ENCODE assay signal across 7 mouse cellular contexts in the genomic region with DNA sequence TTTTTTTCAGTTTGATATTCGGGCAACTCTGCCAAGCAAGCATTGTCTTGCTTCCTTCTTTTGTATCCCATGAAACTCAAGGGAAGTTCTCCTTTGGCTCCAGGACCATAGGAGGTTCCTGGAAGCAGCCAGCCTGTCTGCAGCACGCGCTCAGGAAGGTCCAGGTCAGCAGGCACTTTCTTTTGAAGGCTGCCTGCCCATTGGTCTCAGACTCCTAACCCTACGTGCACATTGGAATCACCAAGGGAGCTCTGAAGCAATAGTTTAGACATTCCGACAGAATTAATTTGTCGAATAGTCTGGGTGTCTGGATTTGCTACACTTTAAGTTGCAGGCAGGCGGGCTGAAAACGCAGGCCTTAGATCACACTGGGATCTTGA. TPM values are rescaled to one million over a fixed set of nuclear protein-coding genes. Genes with fewer than 3 reads are reported as not detected.
A peak's percentile ranks its signal among the peaks of the same experiment; 100 is the strongest.
DNase-seq lines count a peak whose midpoint lies in the region; ATAC-seq and TF ChIP-seq lines count a peak whose summit lies in the region.

No protein-coding gene starts in this region.

- no peak overlapping the region; the same call in 1 of the 2 replicates for H3K9ac ChIP-seq in MEL (ENCODE audit: control insufficient read depth, low read depth, low read length, poor library complexity, severe bottlenecking)
- peak overlapping the region; percentile 70 for H3K9ac ChIP-seq in limb, embryonic 14.5 days (ENCODE audit: low read depth, low read length, severe bottlenecking)
- peak overlapping the region; percentile 57 for H3K9ac ChIP-seq in neural tube, embryonic 12.5 days

- no peak for DNase-seq in MEL (ENCODE audit: low read depth, low spot score)
- DNase-seq in embryonic facial prominence, embryonic 10.5 days (ENCODE audit: low spot score), result no peak
- DNase-seq in heart, postnatal 4 days, result peak; percentile 29
- peak; percentile 6 for DNase-seq in limb, embryonic 14.5 days (ENCODE audit: low spot score)
- DNase-seq in layer of hippocampus, postnatal 36 days, result no peak
- no peak for DNase-seq in layer of hippocampus, adult 18-20 months (ENCODE audit: low spot score in 2 of 2)

- TF ChIP-seq CTCF in MEL (IDR thresholded peaks at IDR 0.05 in 2 of 3, conservative IDR thresholded peaks at IDR 0.05 in 1 of 3; ENCODE audit: control insufficient read depth in 1 of 3, insufficient read depth in 1 of 3, low read depth in 2 of 3, low read length in 3 of 3, poor library complexity in 1 of 3, severe bottlenecking in 1 of 3), result no peak

- H3K36me3 ChIP-seq in MEL (ENCODE audit: control insufficient read depth in 1 of 2, insufficient read depth in 2 of 2, low read length in 2 of 2), result no peaks in the 10 kb centered on the region; a peak in 1 of 4 replicates
- H3K36me3 ChIP-seq in embryonic facial prominence, embryonic 10.5 days (replicated peaks), result no peaks in the 10 kb centered on the region
- H3K36me3 ChIP-seq in limb, embryonic 14.5 days (ENCODE audit: control insufficient read depth, insufficient read depth, low read length), result no peaks in the 10 kb centered on the region
- no peaks in the 10 kb centered on the region for H3K36me3 ChIP-seq in neural tube, embryonic 12.5 days

- TF ChIP-seq EP300 in MEL (IDR thresholded peaks at IDR 0.05; ENCODE audit: low read depth in 1 of 2, low read length in 2 of 2), result no peak

- H3K27ac ChIP-seq in MEL (ENCODE audit: control insufficient read depth, low read depth, low read length), result no peak overlapping the region
- H3K27ac ChIP-seq in embryonic facial prominence, embryonic 10.5 days (replicated peaks), result peak overlapping the region; percentile 69; the same call in 1 of the 2 replicates
- H3K27ac ChIP-seq in limb, embryonic 14.5 days (replicated peaks; ENCODE audit: low read depth, low read length), result no peak overlapping the region
- H3K27ac ChIP-seq in neural tube, embryonic 12.5 days, result no peak overlapping the region

- no peaks in the 10 kb centered on the region for H3K4me1 ChIP-seq in MEL (ENCODE audit: control insufficient read depth in 1 of 2, insufficient read depth in 2 of 2, low read length in 2 of 2)
- peaks cover 15% of the 10 kb centered on the region for H3K4me1 ChIP-seq in embryonic facial prominence, embryonic 10.5 days
- H3K4me1 ChIP-seq in limb, embryonic 14.5 days (ENCODE audit: control insufficient read depth, insufficient read depth, low read length), result 0 out of 2 replicates have a peak, but pooled peaks cover 4% of the 10 kb centered on the region
- H3K4me1 ChIP-seq in neural tube, embryonic 12.5 days, result peaks cover 6% of the 10 kb centered on the region; the same call in 1 of the 2 replicates

- no peak for TF ChIP-seq POLR2A in MEL (IDR thresholded peaks at IDR 0.05; ENCODE audit: control insufficient read depth in 1 of 2, insufficient read depth in 1 of 2, low read depth in 1 of 2, low read length in 2 of 2, poor library complexity in 1 of 2)
- no peak for TF ChIP-seq POLR2A in limb, embryonic 14.5 days (IDR thresholded peaks at IDR 0.05; ENCODE audit: borderline replicate concordance, extremely low read depth, insufficient read depth, insufficient read length)

- peak overlapping the region; percentile 70 for H3K4me2 ChIP-seq in limb, embryonic 14.5 days (replicated peaks; ENCODE audit: low read depth, low read length, severe bottlenecking)
- peak overlapping the region; percentile 91 for H3K4me2 ChIP-seq in neural tube, embryonic 12.5 days (replicated peaks)

- TF ChIP-seq RAD21 in MEL (IDR thresholded peaks at IDR 0.05; ENCODE audit: low read depth, low read length), result no peak

- no peaks in the 10 kb centered on the region for H3K79me2 ChIP-seq in MEL (ENCODE audit: control insufficient read depth, insufficient read depth, low read length, poor library complexity)

- peak; percentile 5; the same call in 1 of the 2 replicates for ATAC-seq in limb, embryonic 14.5 days (ENCODE audit: low FRiP score, low read depth)
- no peak for ATAC-seq in neural tube, embryonic 12.5 days (ENCODE audit: low FRiP score, low read depth)

- H3K27me3 ChIP-seq in MEL (ENCODE audit: control insufficient read depth in 1 of 2, insufficient read depth in 2 of 2, low read length in 2 of 2), result peaks cover 0 to 4% of the 10 kb centered on the region in 2 experiments; a peak in 3 of 4 replicates
- peaks cover 70% of the 10 kb centered on the region for H3K27me3 ChIP-seq in embryonic facial prominence, embryonic 10.5 days (replicated peaks; ENCODE audit: low read depth, poor library complexity, severe bottlenecking)
- no peaks in the 10 kb centered on the region for H3K27me3 ChIP-seq in limb, embryonic 14.5 days (ENCODE audit: control insufficient read depth, insufficient read depth, low read length)
- peaks cover 17% of the 10 kb centered on the region for H3K27me3 ChIP-seq in neural tube, embryonic 12.5 days (replicated peaks)

- H3K4me3 ChIP-seq in MEL (ENCODE audit: control insufficient read depth in 1 of 2, insufficient read depth in 1 of 2, low read depth in 2 of 2, low read length in 2 of 2), result peak overlapping the region; percentile 78 to 90; a peak in 3 of 4 replicates
- H3K4me3 ChIP-seq in embryonic facial prominence, embryonic 10.5 days, result peak overlapping the region; percentile 75
- H3K4me3 ChIP-seq in limb, embryonic 14.5 days (replicated peaks; ENCODE audit: low read length), result peak overlapping the region; percentile 54
- H3K4me3 ChIP-seq in neural tube, embryonic 12.5 days, result peak overlapping the region; percentile 50

- WGBS in embryonic facial prominence, embryonic 10.5 days, result 17% methylated on average over 8 of the region's 8 CpGs
- WGBS in limb, embryonic 14.5 days, result 12% methylated on average over 8 of the region's 8 CpGs
- 17% methylated on average over 8 of the region's 8 CpGs for WGBS in neural tube, embryonic 12.5 days

- H3K9me3 ChIP-seq in MEL (replicated peaks; ENCODE audit: insufficient read depth, low read length), result no peaks in the 10 kb centered on the region
- H3K9me3 ChIP-seq in embryonic facial prominence, embryonic 10.5 days, result no peaks in the 10 kb centered on the region
- H3K9me3 ChIP-seq in limb, embryonic 14.5 days (ENCODE audit: control insufficient read depth, low read length), result no peaks in the 10 kb centered on the region
- H3K9me3 ChIP-seq in neural tube, embryonic 12.5 days, result no peaks in the 10 kb centered on the region

TF ChIP-seq in MEL, 35 proteins besides CTCF, POLR2A, EP300 and RAD21 (continues in another document):
- TF ChIP-seq USF1 (IDR thresholded peaks at IDR 0.05; ENCODE audit: low read depth, low read length) (no peak), ELF1 (IDR thresholded peaks at IDR 0.05; ENCODE audit: low read depth, low read length) (no peak), NRF1 (IDR thresholded peaks at IDR 0.05; ENCODE audit: insufficient read depth, low read depth, low read length, poor library complexity, severe bottlenecking) (no peak), MAX (IDR thresholded peaks at IDR 0.05; ENCODE audit: low read length) (no peak), TAL1 (IDR thresholded peaks at IDR 0.05; ENCODE audit: low read length) (no peak), BHLHE40 (IDR thresholded peaks at IDR 0.05; ENCODE audit: borderline replicate concordance, low read depth, low read length) (no peak), MEF2A (IDR thresholded peaks at IDR 0.05; ENCODE audit: extremely low read depth, insufficient replicate concordance, low read depth, low read length, poor library complexity, severe bottlenecking) (no peak), HCFC1 (IDR thresholded peaks at IDR 0.05; ENCODE audit: low read depth, low read length) (no peak), ZMIZ1 (IDR thresholded peaks at IDR 0.05; ENCODE audit: low read depth, low read length) (no peak), TBP (IDR thresholded peaks at IDR 0.05; ENCODE audit: low read depth, low read length) (no peak), MXI1 (IDR thresholded peaks at IDR 0.05; ENCODE audit: low read depth, low read length) (no peak), UBTF (IDR thresholded peaks at IDR 0.05; ENCODE audit: borderline replicate concordance, insufficient read depth, low read depth, low read length) (no peak), MYB (IDR thresholded peaks at IDR 0.05; ENCODE audit: low read depth, low read length) (no peak), ETS1 (IDR thresholded peaks at IDR 0.05; ENCODE audit: low read depth, low read length) (no peak), MYC (IDR thresholded peaks at IDR 0.05; ENCODE audit: low read depth, low read length) (no peak), SMC3 (IDR thresholded peaks at IDR 0.05; ENCODE audit: low read depth, low read length) (no peak), POLR2AphosphoS2 (IDR thresholded peaks at IDR 0.05; ENCODE audit: low read length) (no peak), GATA1 (IDR thresholded peaks at IDR 0.05; ENCODE audit: low read depth, low read length) (no peak), GABPA (IDR thresholded peaks at IDR 0.05; ENCODE audit: low read depth, low read length) (no peak)

RNA-seq across cellular contexts. Expression of a gene that starts 0.7 kb away (rescaled TPM):
- 0.10 and 0.12 TPM in 2 replicates for total RNA-seq in MEL (2012; rRNA removed)
- under 1 TPM in 1 of 2 experiments, not detected in 1; 0.21 TPM for polyA plus RNA-seq in MEL (2012; ENCODE audit: insufficient read depth in 1 of 2, insufficient read length in 2 of 2, low read depth in 1 of 2, low replicate concordance in 2 of 2, missing spikeins in 1 of 2)
- 1.2 and 1.4 TPM in 2 replicates for polyA plus RNA-seq in embryonic facial prominence, embryonic 10.5 days (2016; fragmentation: Nextera tagmentation; extraction: Ambion mirVana)
- 10 to 100 TPM in 1 of 2 experiments, 1 to 10 TPM in 1; 9.3 to 10.3 TPM for total RNA-seq in heart, postnatal 4 days (2021)
- polyA plus RNA-seq in limb, embryonic 14.5 days (2012; rRNA removed), result 13.1 and 15.9 TPM in 2 replicates
- polyA plus RNA-seq in limb, embryonic 14.5 days (2014; fragmentation: Nextera tagmentation; extraction: Ambion mirVana), result 7.4 and 9.1 TPM in 2 replicates
- polyA plus RNA-seq in neural tube, embryonic 12.5 days (2016; fragmentation: Nextera tagmentation; extraction: Ambion mirVana), result 3.3 and 3.5 TPM in 2 replicates
- 1 to 10 TPM; 4.0 to 5.1 TPM for total RNA-seq in layer of hippocampus, postnatal 36 days (2021)
- 1 to 10 TPM; 4.3 to 4.8 TPM for total RNA-seq in layer of hippocampus, adult 18-20 months (2021)

RNA-seq across cellular contexts. Expression of a gene that starts 21.0 kb away (rescaled TPM):
- 19.1 and 23.7 TPM in 2 replicates for total RNA-seq in MEL (2012; rRNA removed)
- 10 to 100 TPM in 1 of 2 experiments, not detected in 1; 41.6 TPM for polyA plus RNA-seq in MEL (2012; ENCODE audit: insufficient read depth in 1 of 2, insufficient read length in 2 of 2, low read depth in 1 of 2, low replicate concordance in 2 of 2, missing spikeins in 1 of 2)
- polyA plus RNA-seq in embryonic facial prominence, embryonic 10.5 days (2016; fragmentation: Nextera tagmentation; extraction: Ambion mirVana), result 9.5 and 13.9 TPM in 2 replicates
- 10 to 100 TPM in 1 of 2 experiments, 1 to 10 TPM in 1; 8.8 to 10.2 TPM for total RNA-seq in heart, postnatal 4 days (2021)
- 2.0 and 4.0 TPM in 2 replicates for polyA plus RNA-seq in limb, embryonic 14.5 days (2012; rRNA removed)
- polyA plus RNA-seq in limb, embryonic 14.5 days (2014; fragmentation: Nextera tagmentation; extraction: Ambion mirVana), result 9.3 and 11.4 TPM in 2 replicates
- polyA plus RNA-seq in neural tube, embryonic 12.5 days (2016; fragmentation: Nextera tagmentation; extraction: Ambion mirVana), result 14.3 and 15.4 TPM in 2 replicates
- 10 to 100 TPM; 34.7 to 39.0 TPM for total RNA-seq in layer of hippocampus, postnatal 36 days (2021)
- 10 to 100 TPM; 35.2 to 41.0 TPM for total RNA-seq in layer of hippocampus, adult 18-20 months (2021)

Comparison
In these comparisons a context has a peak if more than half of its experiments do, and no peak if none do; other contexts are left out.
1. DNase-seq: peak in heart, postnatal 4 days (single experiment) and limb, embryonic 14.5 days (single experiment); none in MEL (single experiment), embryonic facial prominence, embryonic 10.5 days (single experiment), layer of hippocampus, postnatal 36 days (0 of 2) and layer of hippocampus, adult 18-20 months (0 of 2).
2. Peak in every context shown above with its lines, with median percentiles within 50 percentile points of each other: H3K4me3 ChIP-seq.